Mouse (Mus musculus) ES-E14 (cell line): ENCODE data around the gene Ercc8.

Experiments
- CHD2 ChIP-seq: IDR thresholded peaks from 2 replicates; pipeline ENCODE4 v1.6.1; 2014; ENCODE audit warnings: mild to moderate bottlenecking, low read depth, low read length, inconsistent platforms
- ZNF384 ChIP-seq: IDR thresholded peaks from 2 replicates; pipeline ENCODE4 v1.6.1; 2012; ENCODE audit warnings: low read depth, low read length, inconsistent platforms

- TF ChIP-seq CHD2 (no peak), ZNF384 (no peak)
These were observed 56.8 kb downstream of the Ercc8 start for GRCm38 (mm10) chr13:108215231-108215780.
